Mouse (Mus musculus) kidney, postnatal 0 days (tissue): ENCODE data around the gene Gpr132. TPM values are rescaled to one million over a fixed set of nuclear protein-coding genes. Genes with fewer than 3 reads are reported as not detected.

ENCODE experiments used
- ATAC-seq: fragments of 200-750 bp; cut with Nextera tagmentation; replicated peaks from 2 replicates; pipeline ENCODE4 v1.8.0; 2017; ENCODE audit warnings: low read depth, moderate number of reproducible peaks, moderate TSS enrichment, moderate library complexity; ENCODE audit not compliant: low FRiP score
- DNase-seq: peaks from one replicate; pipeline ENCODE4 v3.0.0-alpha.2; 2016; ENCODE audit warnings: low spot score
- H3K27ac ChIP-seq: fragments of 300-500 bp; sonication (generic); 2 replicates; pipeline ENCODE4 v1.5.1; 2014; ENCODE audit warnings: mild to moderate bottlenecking
- H3K27me3 ChIP-seq: fragments of 300-500 bp; sonication (generic); 2 replicates; pipeline ENCODE4 v1.6.1; 2014; ENCODE audit warnings: low read length, mixed read lengths; ENCODE audit not compliant: insufficient read depth
- H3K36me3 ChIP-seq: fragments of 300-500 bp; sonication (generic); 2 replicates; pipeline ENCODE4 v1.6.1; 2014; ENCODE audit warnings: low read length, mixed read lengths; ENCODE audit not compliant: insufficient read depth
- H3K4me1 ChIP-seq: fragments of 300-500 bp; sonication (generic); replicated peaks from 2 replicates; pipeline ENCODE4 v1.6.1; 2014; ENCODE audit warnings: antibody characterized with exemption, low read length, mixed read lengths; ENCODE audit not compliant: insufficient read depth
- H3K4me2 ChIP-seq: fragments of 300-500 bp; sonication (generic); 2 replicates; pipeline ENCODE4 v1.6.1; 2014; ENCODE audit warnings: mild to moderate bottlenecking, low read length, moderate library complexity, mixed read lengths
- H3K4me3 ChIP-seq: fragments of 300-500 bp; sonication (generic); replicated peaks from 2 replicates; pipeline ENCODE4 v1.5.1; 2014; ENCODE audit warnings: low read depth, low read length
- H3K9ac ChIP-seq: fragments of 300-500 bp; sonication (generic); 2 replicates; pipeline ENCODE4 v1.6.1; 2014; ENCODE audit warnings: low read depth, low read length
- H3K9me3 ChIP-seq: fragments of 300-500 bp; sonication (generic); replicated peaks from 2 replicates; pipeline ENCODE4 v1.6.1; 2016; ENCODE audit warnings: low read length, inconsistent platforms, mixed read lengths
- CTCF ChIP-seq: IDR thresholded peaks from 2 replicates; pipeline ENCODE4 v1.5.1; 2016; ENCODE audit warnings: antibody characterized with exemption, low read depth, mild to moderate bottlenecking, moderate library complexity
- WGBS: fragments of 180-500 bp; shearing (Covaris S2); extraction: QIAGEN DNeasy Blood & Tissue Kit; methylation state at CpG from one replicate; pipeline ENCODE4 v1.1.7; 2014; 5-methylcytosine and 5-hydroxymethylcytosine counted together
- polyA plus RNA-seq: library from polyadenylated mRNA; unstranded; fragments of >200 nt; fragmentation: Nextera tagmentation; extraction: Ambion mirVana; gene quantifications from 2 replicates; pipeline ENCODE4 v1.2.1, GENCODE M21; 2015

Gpr132 gene
- polyA plus RNA-seq, 1 experiment from 2014 or later, result 0.11 TPM

- no peaks in the 10 kb centered on the region for H3K27me3 ChIP-seq
- ATAC-seq, result no peak
- 91% methylated on average over 17 of the region's 17 CpGs for WGBS
- H3K9ac ChIP-seq, result no peak overlapping the region
- H3K4me3 ChIP-seq, result no peak overlapping the region
- TF ChIP-seq CTCF, result no peak
- H3K9me3 ChIP-seq, result no peaks in the 10 kb centered on the region
- H3K4me2 ChIP-seq, result no peak overlapping the region
- H3K27ac ChIP-seq, result no peak overlapping the region
- no peak for DNase-seq
- H3K4me1 ChIP-seq, result no peaks in the 10 kb centered on the region
- H3K36me3 ChIP-seq, result no peaks in the 10 kb centered on the region
Observed at GRCm38 (mm10) chr12:112911701-112912100, 43.7 kb upstream of the Gpr132 start.

- DNase-seq (no peak), ATAC-seq (no peak)
- Histone ChIP-seq H3K4me1 (no peaks in the 10 kb centered on the region), H3K9me3 (no peaks in the 10 kb centered on the region), H3K27me3 (no peaks in the 10 kb centered on the region), H3K9ac (no peak overlapping the region), H3K27ac (no peak overlapping the region), H3K36me3 (no peaks in the 10 kb centered on the region), H3K4me3 (no peak overlapping the region), H3K4me2 (no peak overlapping the region)
- 94% methylated on average over 22 of the region's 22 CpGs for WGBS
- TF ChIP-seq CTCF, result no peak
Observed at GRCm38 (mm10) chr12:112908991-112909390, 41.0 kb upstream of the Gpr132 start.

GRCm38 (mm10) chr12:112905001-112905400 is 37.0 kb upstream of the Gpr132 start:
- 69% methylated on average over 5 of the region's 5 CpGs for WGBS
- Histone ChIP-seq H3K9ac (no peak overlapping the region), H3K4me2 (no peak overlapping the region), H3K4me1 (no peaks in the 10 kb centered on the region), H3K36me3 (no peaks in the 10 kb centered on the region), H3K27ac (no peak overlapping the region), H3K4me3 (no peak overlapping the region), H3K9me3 (no peaks in the 10 kb centered on the region), H3K27me3 (no peaks in the 10 kb centered on the region)
- TF ChIP-seq CTCF, result no peak
- ATAC-seq (no peak), DNase-seq (no peak)

- no peak for TF ChIP-seq CTCF
- Histone ChIP-seq H3K4me2 (no peak overlapping the region), H3K36me3 (no peaks in the 10 kb centered on the region), H3K27me3 (no peaks in the 10 kb centered on the region), H3K27ac (no peak overlapping the region), H3K9ac (no peak overlapping the region), H3K4me3 (no peak overlapping the region), H3K9me3 (no peaks in the 10 kb centered on the region), H3K4me1 (no peaks in the 10 kb centered on the region)
- DNase-seq (no peak), ATAC-seq (peak; percentile 60; the same call in 1 of the 2 replicates)
- 34% methylated on average over 8 of the region's 8 CpGs for WGBS
Observed at GRCm38 (mm10) chr12:112903941-112904340, 35.9 kb upstream of the Gpr132 start.

GRCm38 (mm10) chr12:112900641-112901040 is 32.6 kb upstream of the Gpr132 start:
- no peaks in the 10 kb centered on the region for H3K4me1 ChIP-seq
- 83% methylated on average over 9 of the region's 9 CpGs for WGBS
- DNase-seq (no peak), ATAC-seq (no peak)
- no peaks in the 10 kb centered on the region for H3K9me3 ChIP-seq
- no peak overlapping the region for H3K4me2 ChIP-seq
- no peak overlapping the region for H3K27ac ChIP-seq
- no peak overlapping the region for H3K4me3 ChIP-seq
- no peak for TF ChIP-seq CTCF
- H3K27me3 ChIP-seq, result no peaks in the 10 kb centered on the region
- no peak overlapping the region for H3K9ac ChIP-seq
- H3K36me3 ChIP-seq, result no peaks in the 10 kb centered on the region

- ATAC-seq (no peak), DNase-seq (no peak)
- no peaks in the 10 kb centered on the region for H3K27me3 ChIP-seq
- no peak overlapping the region for H3K9ac ChIP-seq
- H3K4me3 ChIP-seq, result no peak overlapping the region
- H3K4me1 ChIP-seq, result no peaks in the 10 kb centered on the region
- no peak overlapping the region for H3K4me2 ChIP-seq
- no peak for TF ChIP-seq CTCF
- no peak overlapping the region for H3K27ac ChIP-seq
- no peaks in the 10 kb centered on the region for H3K9me3 ChIP-seq
- no peaks in the 10 kb centered on the region for H3K36me3 ChIP-seq
- 50% methylated on average over 4 of the region's 4 CpGs for WGBS
Observed at GRCm38 (mm10) chr12:112898960-112899359, 30.9 kb upstream of the Gpr132 start.

GRCm38 (mm10) chr12:112898351-112898750 is 30.3 kb upstream of the Gpr132 start:
- H3K4me1 ChIP-seq, result no peaks in the 10 kb centered on the region
- H3K27ac ChIP-seq, result no peak overlapping the region
- 44% methylated on average over 12 of the region's 12 CpGs for WGBS
- H3K27me3 ChIP-seq, result no peaks in the 10 kb centered on the region
- no peak for ATAC-seq
- H3K4me3 ChIP-seq, result no peak overlapping the region
- H3K9ac ChIP-seq, result no peak overlapping the region
- TF ChIP-seq CTCF, result no peak
- no peaks in the 10 kb centered on the region for H3K36me3 ChIP-seq
- H3K4me2 ChIP-seq, result peak overlapping the region; percentile 27; the same call in 1 of the 2 replicates
- no peaks in the 10 kb centered on the region for H3K9me3 ChIP-seq
- no peak for DNase-seq
